Mouse (Mus musculus) bone marrow, adult 2 months (tissue): ENCODE measurements around the gene Stap1. TPM values are rescaled to one million over a fixed set of nuclear protein-coding genes. Genes with fewer than 3 reads are reported as not detected.

ENCODE experiments used
- H3K27ac ChIP-seq: fragments of 200-500 bp; 2 replicates; pipeline ENCODE4 v1.5.1; 2012; ENCODE audit warnings: low read depth, mild to moderate bottlenecking, control low read depth, inconsistent platforms, low read length; ENCODE audit not compliant: control insufficient read depth, poor library complexity, insufficient read depth
- H3K4me1 ChIP-seq: fragments of 200-500 bp; 2 replicates; pipeline ENCODE4 v1.6.1; 2011; ENCODE audit warnings: low read length; ENCODE audit not compliant: control insufficient read depth, insufficient read depth
- H3K4me3 ChIP-seq: fragments of 200-500 bp; replicated peaks from 2 replicates; pipeline ENCODE3; 2011; ENCODE audit warnings: mild to moderate bottlenecking, low read depth, low read length, control low read depth; ENCODE audit not compliant: control insufficient read depth
- CTCF ChIP-seq: fragments of 200-500 bp; IDR thresholded peaks from 2 replicates; pipeline ENCODE4 v1.5.1; 2011; ENCODE audit warnings: low read length, control low read depth; ENCODE audit not compliant: control insufficient read depth, insufficient read depth
- POLR2A ChIP-seq: fragments of 200-500 bp; IDR thresholded peaks from 2 replicates; pipeline ENCODE4 v1.6.1; 2011; ENCODE audit warnings: low read depth, mild to moderate bottlenecking, control low read depth, low read length, borderline replicate concordance; ENCODE audit not compliant: control insufficient read depth
- WGBS: fragments of 180-500 bp; shearing (Covaris S2); methylation state at CpG from one replicate; pipeline ENCODE4 v1.1.7; 2018; 5-methylcytosine and 5-hydroxymethylcytosine counted together
- polyA plus RNA-seq: library from polyadenylated mRNA; stranded (reverse); fragments of >200 nt; gene quantifications from 2 replicates; pipeline ENCODE4 v1.2.4, GENCODE M21; 2011; ENCODE audit warnings: low replicate concordance; ENCODE audit not compliant: missing spikeins, insufficient read depth, insufficient read length

Stap1 gene
- polyA plus RNA-seq: 6.9 and 30.1 TPM in 2 replicates

DNA sequence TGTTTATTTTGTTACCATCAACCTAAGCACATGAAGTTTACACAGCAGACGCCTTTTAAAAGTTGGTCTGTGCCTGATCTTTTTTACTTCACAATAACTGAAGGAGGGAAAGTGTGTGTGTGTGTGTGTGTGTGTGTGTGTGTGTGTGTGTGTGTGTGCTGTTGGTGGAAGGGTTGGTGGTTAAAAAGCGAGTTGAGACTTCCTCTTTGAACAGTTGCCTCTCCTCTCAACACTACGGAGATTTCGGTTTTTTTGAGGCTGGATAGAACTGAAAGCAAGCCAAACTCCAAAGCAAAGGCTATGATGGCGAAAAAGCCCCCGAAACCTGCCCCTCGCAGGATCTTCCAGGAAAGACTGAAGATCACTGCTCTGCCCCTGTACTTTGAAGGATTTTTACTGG lies at the start of gene Stap1:
Gene Stap1 (plus strand): TSS at position 209 of the 400 bp plus-strand sequence.
- H3K4me1 ChIP-seq: peaks cover 4% of the 10 kb centered on the region
- H3K27ac ChIP-seq: peak within 1 kb of the TSS; percentile 96
- TF ChIP-seq CTCF: no peak
- WGBS: 4% methylated on average over 7 of the region's 7 CpGs
- peak within 1 kb of the TSS; percentile 75 for H3K4me3 ChIP-seq

DNA sequence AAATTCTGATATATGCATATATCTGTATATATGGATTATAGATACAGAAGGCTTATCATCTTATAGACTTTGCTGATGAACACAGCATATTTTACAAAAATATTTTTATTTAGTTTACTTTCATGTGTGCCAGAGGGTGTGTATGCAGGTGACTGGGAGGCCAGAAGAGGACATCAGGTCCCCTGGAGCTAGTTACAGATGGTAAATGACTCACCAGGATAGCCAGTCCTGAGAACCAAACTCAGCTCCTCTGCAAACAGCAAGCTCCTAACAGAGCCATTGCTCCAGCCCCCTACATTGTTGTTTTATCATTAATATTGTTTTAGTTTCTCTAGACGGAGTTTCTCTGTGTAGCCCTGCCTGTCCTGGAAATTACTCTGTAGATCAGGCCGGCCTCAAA lies 41.7 kb upstream of the Stap1 start:
- TF ChIP-seq CTCF: no peak
- TF ChIP-seq POLR2A: no peak
- H3K4me3 ChIP-seq: no peak overlapping the region
- no peaks in the 10 kb centered on the region for H3K4me1 ChIP-seq

DNA sequence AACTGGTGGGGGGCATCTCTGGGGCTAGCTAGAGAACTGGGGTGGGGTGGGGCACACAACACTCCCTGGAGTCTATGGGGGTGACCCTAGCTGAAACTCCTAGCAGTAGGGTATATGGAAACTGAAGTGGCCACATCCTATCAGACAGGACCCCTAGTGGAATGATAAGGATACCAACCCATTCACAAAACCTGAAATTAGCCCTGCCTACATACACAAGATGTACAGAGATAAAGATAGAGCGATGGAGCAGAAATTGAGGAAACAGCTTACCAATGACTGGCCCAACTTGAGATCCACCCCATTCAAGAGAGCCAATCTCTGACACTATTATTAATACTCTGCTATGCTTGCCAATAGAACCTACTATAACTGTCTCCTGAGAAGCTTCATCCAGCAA lies 8.0 kb upstream of the Stap1 start:
- H3K4me1 ChIP-seq: peaks cover 4% of the 10 kb centered on the region; the same call in 1 of the 2 replicates
- 15% methylated on average over 1 of the region's 1 CpGs for WGBS
- no peak overlapping the region for H3K4me3 ChIP-seq
- TF ChIP-seq CTCF: no peak
- TF ChIP-seq POLR2A: no peak
- no peak overlapping the region for H3K27ac ChIP-seq

More for the DNA sequence above, 41.7 kb upstream of the Stap1 start:
- H3K27ac ChIP-seq: no peak overlapping the region
- WGBS: 88% methylated on average over 2 of the region's 2 CpGs

DNA sequence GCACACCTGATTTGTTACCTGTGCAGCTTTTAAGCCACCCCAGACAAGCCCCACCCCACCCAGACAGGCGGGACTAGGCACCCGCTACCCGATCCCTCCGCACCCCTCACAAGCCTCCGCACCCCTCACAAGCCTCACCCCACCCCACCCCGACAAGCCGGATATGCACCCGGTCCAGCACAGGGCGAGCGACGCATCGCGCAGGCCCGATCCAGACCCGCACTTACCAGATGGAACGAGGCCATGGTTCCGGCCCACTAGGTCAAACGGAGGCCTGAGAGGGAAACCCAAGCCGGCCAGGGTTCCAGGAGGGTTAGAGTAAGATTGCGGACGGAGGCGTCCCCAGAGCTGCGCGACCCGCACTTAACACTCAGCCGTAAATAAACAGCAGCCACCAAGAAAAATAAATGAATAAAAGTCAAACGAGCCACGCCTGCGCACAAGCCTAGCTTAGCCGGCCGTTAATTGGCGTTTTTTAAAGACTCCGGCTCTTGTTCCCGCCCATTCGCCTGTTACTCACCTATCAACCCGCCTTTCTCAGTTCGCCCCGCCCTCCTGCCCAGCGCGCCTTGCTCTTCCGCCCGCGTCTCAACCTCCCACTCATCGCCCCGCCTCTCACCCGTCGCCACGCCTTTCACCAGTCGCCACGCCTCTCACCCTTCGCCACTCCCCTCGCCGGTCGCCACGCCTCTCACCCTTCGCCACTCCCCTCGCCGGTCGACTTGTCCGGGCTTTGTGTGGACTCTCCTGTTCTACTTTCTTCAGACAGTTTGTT lies 6.3 kb upstream of the Stap1 start, which contains the start of gene Cenpc1:
Gene Cenpc1 (minus strand): TSS at position 483 of the 775 bp plus-strand sequence.
- Histone ChIP-seq H3K4me1 (peaks cover 4% of the 10 kb centered on the region; the same call in 1 of the 2 replicates), H3K4me3 (peak within 1 kb of the TSS; percentile 92), H3K27ac (peak within 1 kb of the TSS; percentile 96)
- under 1% methylated on average over 60 of the region's 60 CpGs for WGBS
- TF ChIP-seq POLR2A (peak; percentile 44; the same call in 1 of the 2 replicates), CTCF (no peak)

GRCm38 (mm10) chr5:86065876-86066550 lies 5.5 kb upstream of the Stap1 start:
- peak overlapping the region; percentile 72 for H3K4me3 ChIP-seq
- peaks cover 4% of the 10 kb centered on the region; the same call in 1 of the 2 replicates for H3K4me1 ChIP-seq
- WGBS: under 1% methylated on average over 17 of the region's 17 CpGs
- TF ChIP-seq POLR2A (no peak), CTCF (no peak)
- peak overlapping the region; percentile 35 for H3K27ac ChIP-seq

- H3K27ac ChIP-seq: peak overlapping the region; percentile 35
- peaks cover 4% of the 10 kb centered on the region; the same call in 1 of the 2 replicates for H3K4me1 ChIP-seq
- under 1% methylated on average over 17 of the region's 17 CpGs for WGBS
- TF ChIP-seq POLR2A (no peak), CTCF (peak; percentile 90)
- H3K4me3 ChIP-seq: peak overlapping the region; percentile 72
These were observed 5.0 kb upstream of the Stap1 start for GRCm38 (mm10) chr5:86066551-86066929.

DNA sequence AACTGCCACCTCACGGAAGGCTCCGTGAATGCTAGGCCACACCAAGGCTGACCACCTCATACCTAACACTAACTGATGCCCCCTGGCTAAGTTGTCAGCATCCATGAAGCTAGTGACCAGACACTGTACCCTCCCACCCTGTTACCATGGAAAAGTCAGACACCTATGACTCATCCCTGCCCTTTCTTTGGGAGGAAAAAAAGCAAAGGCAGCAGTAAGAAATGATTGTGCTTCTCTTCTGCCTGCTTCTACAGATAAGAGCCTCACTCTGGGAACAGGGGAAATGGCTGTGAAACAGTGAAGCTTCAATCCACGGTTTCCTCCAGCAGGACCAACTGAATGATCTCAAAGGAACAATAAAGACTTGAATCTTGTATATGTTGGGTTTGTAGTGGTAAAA lies 3.1 kb upstream of the Stap1 start:
- Histone ChIP-seq H3K4me1 (peaks cover 4% of the 10 kb centered on the region; the same call in 1 of the 2 replicates), H3K4me3 (no peak overlapping the region), H3K27ac (peak overlapping the region; percentile 90; the same call in 1 of the 2 replicates)
- TF ChIP-seq POLR2A (no peak), CTCF (no peak)
- WGBS: 5% methylated on average over 3 of the region's 3 CpGs

GRCm38 (mm10) chr5:86069121-86069520 lies 2.4 kb upstream of the Stap1 start:
- Histone ChIP-seq H3K27ac (peak overlapping the region; percentile 22; the same call in 1 of the 2 replicates), H3K4me3 (no peak overlapping the region), H3K4me1 (peaks cover 4% of the 10 kb centered on the region; the same call in 1 of the 2 replicates)
- 63% methylated on average over 6 of the region's 6 CpGs for WGBS
- TF ChIP-seq POLR2A (no peak), CTCF (no peak)
